Mouse (Mus musculus): ENCODE data around the gene Phykpl. TPM values are rescaled to one million over a fixed set of nuclear protein-coding genes. Genes with fewer than 3 reads are reported as not detected.
"Not testable (repeated sequence)": the region's sequence is repeated elsewhere in the genome, so short reads cannot be mapped to it uniquely, and the experiment has no call there.

Gene Phykpl
- polyA plus RNA-seq, 1 experiment from 2014 or later = 14.6 TPM

DNA sequence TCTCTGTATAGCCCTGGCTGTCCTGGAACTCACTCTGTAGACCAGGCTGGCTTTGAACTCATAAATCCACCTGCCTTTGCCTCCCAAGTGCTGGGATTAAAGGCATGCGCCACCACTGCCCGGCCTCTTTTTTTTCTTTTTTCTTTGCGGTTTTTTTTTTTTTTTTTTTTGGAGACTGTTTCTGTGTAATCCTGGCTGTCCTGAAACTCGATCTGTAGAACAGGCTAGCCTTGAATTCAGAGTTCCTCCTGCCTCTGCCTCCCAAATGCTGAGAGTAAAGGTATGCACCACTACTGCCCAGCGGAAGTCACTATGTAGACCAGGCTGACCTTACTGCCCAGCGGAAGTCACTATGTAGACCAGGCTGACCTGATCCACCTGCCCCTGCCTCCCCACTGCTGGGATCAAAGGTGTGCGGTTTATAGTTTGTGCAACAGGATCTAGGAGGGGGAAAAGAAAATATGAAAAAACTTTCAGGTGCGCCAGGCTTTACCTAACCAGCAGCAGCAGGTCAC lies 34.4 kb downstream of the Phykpl start:
- Histone ChIP-seq H3K27me3 (replicated peaks) (no peaks in the 10 kb centered on the region), H3K27ac (replicated peaks) (0 out of 2 replicates have a peak overlapping the region, but pooled peaks have one; percentile 24), H3K36me3 (peaks cover 28% of the 10 kb centered on the region), H3K4me3 (peak overlapping the region; percentile 91), H3K4me2 (peak overlapping the region; percentile 90), H3K4me1 (peaks cover 39% of the 10 kb centered on the region), H3K9ac (peak overlapping the region; percentile 72), H3K9me3 (no peaks in the 10 kb centered on the region)
- no peak for ATAC-seq (ENCODE audit: extremely low read depth, insufficient number of reproducible peaks, low FRiP score, low TSS enrichment)
- WGBS = 40% methylated on average over 8 of the region's 8 CpGs

DNA sequence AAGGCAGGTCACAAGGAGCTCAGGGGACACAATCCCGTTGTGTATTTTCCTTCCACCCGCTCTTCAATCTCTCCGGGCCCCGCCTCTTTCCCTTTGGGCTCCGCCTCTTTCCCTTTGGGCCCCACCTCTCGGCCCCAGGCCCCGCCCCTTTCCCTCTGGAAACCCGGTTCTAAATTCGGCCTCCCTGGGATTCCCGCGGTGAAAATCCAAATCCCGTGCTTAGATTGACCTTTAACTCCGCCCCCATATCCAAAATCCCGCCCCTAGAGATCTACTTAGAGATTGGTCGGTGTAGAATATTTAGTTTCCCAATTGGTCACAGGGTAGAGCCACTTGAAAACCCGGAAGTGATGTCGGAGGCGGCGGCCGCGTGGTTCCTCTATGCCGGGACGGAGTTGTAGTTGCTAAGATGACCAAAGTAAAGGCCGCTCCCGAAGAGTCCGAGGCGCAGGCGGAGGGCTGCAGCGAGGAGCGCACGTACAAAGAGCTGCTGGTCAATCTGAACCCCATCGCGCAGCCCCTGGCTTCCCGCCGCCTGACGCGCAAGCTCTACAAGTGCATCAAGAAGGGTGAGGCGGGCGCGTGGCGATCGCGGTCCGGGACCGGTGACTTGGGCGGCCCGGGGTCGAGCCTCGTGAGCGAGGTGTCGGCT lies 35.0 kb downstream of the Phykpl start, which contains the start of gene Nhp2:
Gene Nhp2, plus strand, starts transcription at position 327 of the 652 bp plus-strand sequence.
- peaks cover 38% of the 10 kb centered on the region for H3K4me1 ChIP-seq
- no peaks in the 10 kb centered on the region for H3K27me3 ChIP-seq (replicated peaks)
- H3K9me3 ChIP-seq = no peaks in the 10 kb centered on the region
- ATAC-seq (ENCODE audit: extremely low read depth, insufficient number of reproducible peaks, low FRiP score, low TSS enrichment) = peak; percentile 85
- H3K27ac ChIP-seq (replicated peaks) = peak within 1 kb of the TSS; percentile 53
- peak within 1 kb of the TSS; percentile 90 for H3K4me2 ChIP-seq
- H3K4me3 ChIP-seq = peak within 1 kb of the TSS; percentile 91
- H3K9ac ChIP-seq = peak within 1 kb of the TSS; percentile 90
- peaks cover 34% of the 10 kb centered on the region for H3K36me3 ChIP-seq
- WGBS = under 1% methylated on average over 51 of the region's 51 CpGs

DNA sequence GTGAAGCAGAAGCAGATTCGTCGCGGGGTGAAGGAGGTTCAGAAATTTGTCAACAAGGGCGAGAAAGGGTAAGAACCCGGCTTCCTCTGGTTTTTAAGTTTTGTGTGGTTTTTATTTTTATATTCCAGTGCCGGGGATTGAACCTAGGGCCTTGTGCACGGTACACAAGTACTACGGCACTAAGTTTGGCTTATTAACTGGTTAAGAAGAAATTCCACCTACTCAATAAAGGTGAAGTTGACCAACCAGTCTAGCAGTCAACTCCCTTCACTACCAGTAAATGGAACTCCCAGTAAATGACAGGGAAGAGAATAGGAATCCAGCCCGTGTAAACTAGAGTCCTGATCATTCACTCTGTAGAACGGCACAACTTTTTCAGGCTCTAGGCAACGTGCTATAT lies 35.5 kb downstream of the Phykpl start:
- no peak for ATAC-seq (ENCODE audit: extremely low read depth, insufficient number of reproducible peaks, low FRiP score, low TSS enrichment)
- Histone ChIP-seq H3K36me3 (peaks cover 39% of the 10 kb centered on the region), H3K4me1 (peaks cover 33% of the 10 kb centered on the region), H3K9ac (peak overlapping the region; percentile 90), H3K4me3 (peak overlapping the region; percentile 91), H3K4me2 (peak overlapping the region; percentile 90), H3K9me3 (no peaks in the 10 kb centered on the region), H3K27ac (replicated peaks) (peak overlapping the region; percentile 53), H3K27me3 (replicated peaks) (no peaks in the 10 kb centered on the region)
- under 1% methylated on average over 11 of the region's 11 CpGs for WGBS

DNA sequence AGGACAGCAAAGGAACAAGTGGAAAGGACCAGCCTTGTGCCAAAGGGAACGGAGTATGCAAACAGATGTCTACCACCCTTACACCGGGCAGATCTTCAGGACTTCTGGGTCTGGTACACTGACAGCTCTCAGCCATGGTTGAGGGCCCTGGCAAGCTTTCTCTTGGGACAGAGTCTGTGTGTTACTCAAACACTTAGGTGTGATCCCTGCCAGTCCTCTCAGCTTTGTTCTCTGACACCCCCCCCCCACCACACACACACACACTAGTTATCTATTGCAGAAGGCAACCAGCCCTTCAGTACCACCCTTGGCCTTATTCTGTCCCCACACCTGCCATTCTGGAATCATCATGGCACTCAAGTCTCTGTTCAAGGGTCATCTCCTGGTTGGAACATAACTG lies 37.2 kb downstream of the Phykpl start:
- Histone ChIP-seq H3K27ac (replicated peaks) (no peak overlapping the region), H3K36me3 (peaks cover 55% of the 10 kb centered on the region), H3K4me2 (no peak overlapping the region), H3K27me3 (replicated peaks) (no peaks in the 10 kb centered on the region), H3K9me3 (no peaks in the 10 kb centered on the region), H3K9ac (no peak overlapping the region), H3K4me1 (peaks cover 26% of the 10 kb centered on the region), H3K4me3 (no peak overlapping the region)
- WGBS = 92% methylated on average over 2 of the region's 2 CpGs
- no peak for ATAC-seq (ENCODE audit: extremely low read depth, insufficient number of reproducible peaks, low FRiP score, low TSS enrichment)

DNA sequence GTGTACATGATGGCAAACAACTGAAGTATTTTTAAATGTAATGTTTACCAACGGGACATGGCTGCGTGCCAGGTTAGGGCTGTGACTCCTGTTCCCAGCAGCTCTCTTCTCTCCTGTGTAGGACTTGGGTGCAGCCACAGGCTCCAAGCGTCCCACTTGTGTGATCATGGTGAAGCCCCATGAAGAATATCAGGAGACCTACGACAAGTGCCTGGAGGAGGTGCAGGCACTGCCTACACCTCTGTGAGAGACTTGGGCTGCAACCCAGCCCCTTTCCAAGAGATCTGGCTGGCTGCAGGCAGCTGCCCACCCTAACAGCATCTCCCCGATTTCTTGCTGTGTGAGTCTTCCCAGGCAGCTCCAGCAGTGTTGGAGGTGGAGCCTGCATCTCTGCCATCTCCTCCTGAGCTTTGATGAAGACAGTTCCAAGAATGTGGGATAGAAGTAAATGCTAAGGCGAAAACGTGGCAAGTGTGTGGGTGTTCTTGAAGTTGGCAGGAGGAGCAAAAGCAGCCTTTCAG lies 38.5 kb downstream of the Phykpl start:
- Histone ChIP-seq H3K9ac (no peak overlapping the region), H3K27ac (replicated peaks) (no peak overlapping the region), H3K4me2 (no peak overlapping the region), H3K4me3 (no peak overlapping the region), H3K9me3 (no peaks in the 10 kb centered on the region), H3K4me1 (peaks cover 26% of the 10 kb centered on the region), H3K27me3 (replicated peaks) (no peaks in the 10 kb centered on the region), H3K36me3 (peaks cover 67% of the 10 kb centered on the region)
- 88% methylated on average over 7 of the region's 7 CpGs for WGBS
- ATAC-seq (ENCODE audit: extremely low read depth, insufficient number of reproducible peaks, low FRiP score, low TSS enrichment) = no peak

DNA sequence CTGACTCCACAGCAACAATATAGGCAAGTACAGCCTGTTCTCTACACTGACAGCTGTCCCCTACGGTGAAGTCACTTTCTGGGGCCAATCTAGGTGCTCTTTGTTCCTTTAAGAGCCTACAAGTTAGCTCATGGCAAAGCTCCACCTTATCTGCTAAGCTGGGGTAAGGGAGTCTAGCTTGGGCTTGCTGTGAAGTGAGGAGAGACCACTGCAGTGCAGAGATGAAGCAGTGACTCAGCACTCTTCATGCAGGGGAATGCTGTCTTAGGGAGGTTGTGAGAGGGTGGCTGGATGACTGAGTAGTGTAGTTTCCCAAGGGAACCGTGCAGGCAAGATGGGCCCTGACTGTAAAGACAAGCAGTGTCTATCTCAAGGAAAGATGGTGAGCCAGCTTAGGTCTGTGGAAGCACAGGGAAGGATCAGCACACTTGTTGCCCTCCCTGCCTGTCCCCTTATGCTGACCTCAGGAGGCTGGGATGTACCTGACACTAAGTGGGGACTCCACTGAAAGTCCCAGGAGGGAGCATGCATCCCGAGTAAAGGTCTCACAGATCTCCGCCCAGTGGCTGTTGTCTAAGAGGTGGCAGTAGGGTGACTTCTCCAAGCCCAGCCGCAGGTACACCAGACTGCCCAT lies 40.7 kb downstream of the Phykpl start:
- peaks cover 81% of the 10 kb centered on the region for H3K36me3 ChIP-seq
- ATAC-seq (ENCODE audit: extremely low read depth, insufficient number of reproducible peaks, low FRiP score, low TSS enrichment) = no peak
- no peak overlapping the region for H3K4me2 ChIP-seq
- H3K4me3 ChIP-seq = no peak overlapping the region
- no peaks in the 10 kb centered on the region for H3K27me3 ChIP-seq (replicated peaks)
- H3K4me1 ChIP-seq = peaks cover 18% of the 10 kb centered on the region
- H3K27ac ChIP-seq (replicated peaks) = no peak overlapping the region
- H3K9ac ChIP-seq = no peak overlapping the region
- 59% methylated on average over 5 of the region's 5 CpGs for WGBS
- H3K9me3 ChIP-seq = no peaks in the 10 kb centered on the region

DNA sequence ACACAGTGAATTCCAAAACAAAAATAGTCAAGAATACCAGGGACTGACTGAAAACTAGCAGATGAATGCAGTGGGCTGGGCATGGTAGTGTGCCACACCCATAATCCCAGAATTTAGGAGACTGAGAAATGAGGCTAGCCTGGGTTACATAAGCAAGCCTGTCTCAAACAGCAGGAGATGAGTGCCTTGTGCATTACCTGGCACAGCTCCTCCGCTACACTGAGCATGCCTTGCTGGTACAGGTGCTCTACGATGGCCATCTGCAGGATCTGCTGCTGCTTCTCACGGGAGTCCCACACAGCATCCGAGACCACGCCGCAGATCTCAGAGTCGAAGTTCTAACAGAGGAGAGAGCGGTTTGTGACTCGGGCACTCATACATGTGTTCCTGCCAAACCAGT lies 42.9 kb downstream of the Phykpl start:
- Histone ChIP-seq H3K9me3 (no peaks in the 10 kb centered on the region), H3K27ac (replicated peaks) (no peak overlapping the region), H3K36me3 (peaks cover 68% of the 10 kb centered on the region), H3K4me3 (no peak overlapping the region), H3K4me1 (peaks cover 6% of the 10 kb centered on the region; the same call in 1 of the 2 replicates), H3K9ac (no peak overlapping the region), H3K4me2 (no peak overlapping the region), H3K27me3 (replicated peaks) (no peaks in the 10 kb centered on the region)
- WGBS = 92% methylated on average over 9 of the region's 9 CpGs
- ATAC-seq (ENCODE audit: extremely low read depth, insufficient number of reproducible peaks, low FRiP score, low TSS enrichment) = no peak

DNA sequence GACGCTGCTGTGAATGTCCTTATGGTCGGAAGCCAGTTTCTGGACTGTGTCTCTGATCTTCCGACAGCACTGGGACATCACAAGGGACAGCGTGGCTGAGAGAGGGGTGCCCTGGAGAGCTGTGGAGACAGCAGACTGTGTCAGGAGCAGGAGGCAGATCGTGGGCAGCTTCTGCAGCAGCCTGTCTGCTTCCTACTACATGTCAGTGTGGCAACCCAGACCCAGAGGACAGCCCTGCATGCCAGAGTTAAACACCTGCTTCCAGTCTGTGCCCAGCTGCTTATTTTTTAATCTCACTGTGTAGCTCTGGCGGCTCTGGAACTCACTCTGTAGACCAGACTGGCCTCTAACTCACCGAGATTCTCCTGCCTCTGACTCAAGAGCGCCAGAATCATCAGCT lies 43.4 kb downstream of the Phykpl start:
- no peak overlapping the region for H3K4me3 ChIP-seq
- H3K4me1 ChIP-seq = peaks cover 6% of the 10 kb centered on the region; the same call in 1 of the 2 replicates
- H3K4me2 ChIP-seq = no peak overlapping the region
- ATAC-seq (ENCODE audit: extremely low read depth, insufficient number of reproducible peaks, low FRiP score, low TSS enrichment) = no peak
- WGBS = 76% methylated on average over 8 of the region's 8 CpGs
- H3K9ac ChIP-seq = no peak overlapping the region
- H3K27me3 ChIP-seq (replicated peaks) = no peaks in the 10 kb centered on the region
- H3K36me3 ChIP-seq = peaks cover 64% of the 10 kb centered on the region
- H3K27ac ChIP-seq (replicated peaks) = no peak overlapping the region
- no peaks in the 10 kb centered on the region for H3K9me3 ChIP-seq

DNA sequence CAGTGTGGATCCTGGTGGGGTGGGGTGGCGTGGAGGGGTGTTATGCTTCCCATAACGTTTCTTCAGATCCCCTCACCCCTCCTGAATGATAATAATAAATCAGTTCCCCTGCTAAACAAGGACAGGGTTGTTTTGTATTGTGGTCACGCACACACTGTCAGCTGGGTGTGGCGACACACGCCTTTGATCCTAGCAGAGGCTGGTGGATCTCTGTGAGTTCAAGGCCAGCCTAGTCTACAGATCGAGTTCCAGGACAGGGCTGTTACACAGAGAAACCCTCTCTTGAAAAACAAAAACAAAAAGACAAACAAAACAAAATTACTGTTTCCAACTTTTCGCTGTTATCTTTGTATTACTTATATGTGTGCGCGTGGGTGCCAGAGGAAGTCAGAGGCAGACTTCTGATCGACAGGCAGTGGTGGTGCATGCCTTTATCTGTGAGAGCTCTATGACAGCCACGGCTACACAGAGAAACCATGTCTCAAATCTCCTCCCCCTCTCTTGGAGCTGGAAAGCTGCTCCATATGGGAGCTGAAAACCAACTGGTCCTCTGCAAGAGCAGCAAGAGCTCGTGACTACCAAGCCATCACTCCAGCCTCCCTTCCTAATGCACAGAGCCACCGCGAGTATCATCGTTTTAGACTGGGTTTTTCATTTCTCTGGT lies 45.2 kb downstream of the Phykpl start:
- H3K27me3 ChIP-seq (replicated peaks) = no peaks in the 10 kb centered on the region
- H3K4me3 ChIP-seq = no peak overlapping the region
- no peak for ATAC-seq (ENCODE audit: extremely low read depth, insufficient number of reproducible peaks, low FRiP score, low TSS enrichment)
- H3K4me2 ChIP-seq = no peak overlapping the region
- H3K9ac ChIP-seq = no peak overlapping the region
- H3K27ac ChIP-seq (replicated peaks) = no peak overlapping the region
- H3K9me3 ChIP-seq = no peaks in the 10 kb centered on the region
- peaks cover 45% of the 10 kb centered on the region for H3K36me3 ChIP-seq
- H3K4me1 ChIP-seq = peaks cover 15% of the 10 kb centered on the region
- WGBS = 76% methylated on average over 15 of the region's 15 CpGs

DNA sequence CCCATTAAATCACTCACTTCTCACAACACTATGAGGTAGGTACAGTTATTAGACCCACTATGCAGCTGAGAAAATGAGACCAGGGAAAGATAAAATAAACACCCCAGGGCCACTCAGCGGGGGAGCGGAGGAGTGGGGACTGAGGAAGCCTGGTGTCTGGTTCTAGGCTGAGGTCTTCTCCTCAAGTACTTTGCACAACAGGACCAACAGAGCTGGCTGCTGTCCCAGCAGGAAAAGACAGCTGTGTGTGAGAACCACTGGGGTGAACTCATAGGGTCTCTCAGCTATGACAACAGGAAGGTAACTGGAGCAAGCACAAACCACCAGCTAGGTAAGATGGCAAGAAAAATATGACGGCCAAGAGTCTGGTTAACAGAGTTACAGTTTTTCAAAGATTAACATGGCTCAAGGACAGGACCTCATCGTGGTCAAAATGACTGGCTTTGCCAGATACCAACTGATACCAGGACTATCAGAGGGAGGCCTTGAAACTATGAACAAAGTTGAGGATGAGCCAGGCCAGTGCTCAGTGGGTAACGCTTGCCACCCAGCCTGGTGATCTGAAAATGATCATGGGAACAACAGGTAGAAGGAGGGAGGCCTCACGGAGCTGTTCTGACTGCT lies 47.7 kb downstream of the Phykpl start:
- H3K4me1 ChIP-seq = peaks cover 26% of the 10 kb centered on the region
- H3K4me2 ChIP-seq = no peak overlapping the region
- H3K4me3 ChIP-seq = no peak overlapping the region
- no peak for ATAC-seq (ENCODE audit: extremely low read depth, insufficient number of reproducible peaks, low FRiP score, low TSS enrichment)
- no peak overlapping the region for H3K27ac ChIP-seq (replicated peaks)
- H3K9ac ChIP-seq = no peak overlapping the region
- no peaks in the 10 kb centered on the region for H3K27me3 ChIP-seq (replicated peaks)
- H3K9me3 ChIP-seq = no peaks in the 10 kb centered on the region
- H3K36me3 ChIP-seq = peaks cover 22% of the 10 kb centered on the region
- 76% methylated on average over 6 of the region's 6 CpGs for WGBS

DNA sequence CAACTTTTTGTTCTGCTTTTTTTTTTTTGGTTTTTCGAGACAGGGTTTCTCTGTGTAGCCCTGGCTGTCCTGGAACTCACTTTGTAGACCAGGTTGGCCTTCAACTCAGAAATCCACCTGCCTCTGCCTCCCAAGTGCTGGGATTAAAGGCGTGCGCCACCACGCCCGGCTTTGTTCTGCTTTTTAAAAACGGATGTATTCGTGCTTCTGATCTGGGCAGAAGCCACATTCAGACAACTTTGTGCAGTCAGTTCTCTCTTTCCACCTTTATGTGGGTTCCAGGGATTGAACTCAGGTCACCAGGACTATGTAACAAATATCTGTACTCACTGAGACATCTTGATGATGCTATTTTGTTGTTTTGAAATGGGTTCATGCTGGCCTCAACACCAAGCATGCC lies 48.6 kb downstream of the Phykpl start:
- Histone ChIP-seq H3K4me1 (peaks cover 33% of the 10 kb centered on the region), H3K36me3 (peaks cover 12% of the 10 kb centered on the region)
- not testable (repeated sequence) for H3K27ac ChIP-seq (replicated peaks); H3K4me2 ChIP-seq; ATAC-seq (ENCODE audit: extremely low read depth, insufficient number of reproducible peaks, low FRiP score, low TSS enrichment); H3K27me3 ChIP-seq (replicated peaks); H3K9ac ChIP-seq; H3K4me3 ChIP-seq; H3K9me3 ChIP-seq
- WGBS = 89% methylated on average over 7 of the region's 7 CpGs

All from heart, embryonic 13.5 days (tissue).